32 mouse cellular contexts compared by ENCODE assay signal in genomic region chr1:172302311-172302710, GRCm38 (mm10). TPM values are rescaled to one million over a fixed set of nuclear protein-coding genes. Genes with fewer than 3 reads are reported as not detected.
DNase-seq lines count a peak whose midpoint lies in the region; ATAC-seq and TF ChIP-seq lines count a peak whose summit lies in the region.
"Had no signal": no experiment of that assay in that cellular context is flagged by ENCODE, and none has a peak within 500 bp of the region (broad histone marks: within the 10 kb centered on the region; RNA-seq: fewer than 3 reads in every experiment).

No protein-coding gene starts in this region.

- no peaks in the 10 kb centered on the region for H3K36me3 ChIP-seq in hindbrain, embryonic 15.5 days
- H3K36me3 ChIP-seq in hindbrain, embryonic 13.5 days, result no peaks in the 10 kb centered on the region
- no peaks in the 10 kb centered on the region for H3K36me3 ChIP-seq in liver, postnatal 0 days (replicated peaks; ENCODE audit: insufficient read depth, low read length)
- H3K36me3 ChIP-seq: embryonic facial prominence, embryonic 13.5 days; heart, embryonic 13.5 days had no signal

- H3K4me2 ChIP-seq in hindbrain, embryonic 15.5 days, result no peak overlapping the region
- H3K4me2 ChIP-seq in hindbrain, embryonic 13.5 days, result no peak overlapping the region
- no peak overlapping the region for H3K4me2 ChIP-seq in liver, postnatal 0 days (ENCODE audit: low read depth, low read length)
- H3K4me2 ChIP-seq: embryonic facial prominence, embryonic 13.5 days; forebrain, embryonic 13.5 days; heart, embryonic 13.5 days had no signal

- no peak for TF ChIP-seq CTCF in liver, postnatal 0 days (IDR thresholded peaks at IDR 0.05; ENCODE audit: low read depth)

- ATAC-seq in hindbrain, embryonic 15.5 days (ENCODE audit: low FRiP score, low read depth), result no peak
- no peak for ATAC-seq in hindbrain, embryonic 13.5 days (ENCODE audit: low FRiP score)
- peak; percentile 23; the same call in 1 of the 2 replicates for ATAC-seq in granulocyte monocyte progenitor cell, adult 5-6 weeks (replicated peaks; ENCODE audit: poor library complexity, severe bottlenecking)
- no peak for ATAC-seq in liver, postnatal 0 days
- ATAC-seq: forebrain, embryonic 13.5 days; intestine, postnatal 0 days; midbrain, embryonic 16.5 days had no signal

- no peak overlapping the region for H3K9ac ChIP-seq in hindbrain, embryonic 15.5 days
- H3K9ac ChIP-seq in hindbrain, embryonic 13.5 days, result no peak overlapping the region
- H3K9ac ChIP-seq in liver, postnatal 0 days (replicated peaks), result no peak overlapping the region
- H3K9ac ChIP-seq: embryonic facial prominence, embryonic 13.5 days; forebrain, embryonic 13.5 days; heart, embryonic 13.5 days had no signal

- no peaks in the 10 kb centered on the region for H3K27me3 ChIP-seq in hindbrain, embryonic 15.5 days
- peaks cover 8% of the 10 kb centered on the region for H3K27me3 ChIP-seq in hindbrain, embryonic 13.5 days
- H3K27me3 ChIP-seq in liver, postnatal 0 days (ENCODE audit: insufficient read depth, low read length), result no peaks in the 10 kb centered on the region
- H3K27me3 ChIP-seq: embryonic facial prominence, embryonic 13.5 days; forebrain, embryonic 13.5 days; heart, embryonic 13.5 days had no signal

- 55% methylated on average over 3 of the region's 3 CpGs for WGBS in hindbrain, embryonic 15.5 days
- 53% methylated on average over 3 of the region's 3 CpGs for WGBS in hindbrain, embryonic 13.5 days
- WGBS in liver, postnatal 0 days (ENCODE audit: insufficient replicate concordance), result 44% methylated on average over 3 of the region's 3 CpGs

- peaks cover 27% of the 10 kb centered on the region for H3K4me1 ChIP-seq in hindbrain, embryonic 15.5 days (replicated peaks)
- H3K4me1 ChIP-seq in hindbrain, embryonic 13.5 days (replicated peaks), result peaks cover 46% of the 10 kb centered on the region
- peaks cover 30% of the 10 kb centered on the region for H3K4me1 ChIP-seq in liver, postnatal 0 days (ENCODE audit: insufficient read depth)

- no peaks in the 10 kb centered on the region for H3K9me3 ChIP-seq in hindbrain, embryonic 15.5 days
- no peaks in the 10 kb centered on the region for H3K9me3 ChIP-seq in hindbrain, embryonic 13.5 days
- H3K9me3 ChIP-seq in liver, postnatal 0 days (ENCODE audit: low read length), result no peaks in the 10 kb centered on the region
- H3K9me3 ChIP-seq: embryonic facial prominence, embryonic 13.5 days; forebrain, embryonic 13.5 days; heart, embryonic 13.5 days had no signal

- TF ChIP-seq EP300 in liver, postnatal 0 days (IDR thresholded peaks at IDR 0.05; ENCODE audit: low read depth), result no peak

- H3K4me3 ChIP-seq in hindbrain, embryonic 15.5 days, result no peak overlapping the region
- H3K4me3 ChIP-seq in hindbrain, embryonic 13.5 days, result no peak overlapping the region
- H3K4me3 ChIP-seq in liver, postnatal 0 days (ENCODE audit: low read depth, low read length), result no peak overlapping the region
- H3K4me3 ChIP-seq: embryonic facial prominence, embryonic 13.5 days; erythroblast, embryonic 14.5 days; forebrain, embryonic 13.5 days; heart, adult 2 months; heart, embryonic 13.5 days; myocyte had no signal

- peak; percentile 27 for DNase-seq in 416B (ENCODE audit: low read depth)
- peak; percentile 20 to 21 for DNase-seq in B cell, adult 2 months
- no peak for DNase-seq in c-Kit-positive CD71-positive TER-119-positive erythroid progenitor cells, embryonic 14.5 days (ENCODE audit: low spot score)
- DNase-seq in right cerebral cortex, postnatal 4 days, result no peak
- no peak for DNase-seq in liver, postnatal 0 days
- DNase-seq: adrenal gland, postnatal 36 days; cerebellum, adult 11-12 months; cerebellum, postnatal 14 days; gastrocnemius, postnatal 14 days; heart, adult 2 months; heart, postnatal 14 days; kidney, postnatal 36 days had no signal

- H3K27ac ChIP-seq in hindbrain, embryonic 15.5 days (replicated peaks), result 0 out of 2 replicates have a peak overlapping the region, but pooled peaks have one; percentile 14
- H3K27ac ChIP-seq in hindbrain, embryonic 13.5 days, result no peak overlapping the region
- no peak overlapping the region for H3K27ac ChIP-seq in liver, postnatal 0 days (ENCODE audit: low read depth)
- H3K27ac ChIP-seq: embryonic facial prominence, embryonic 13.5 days; forebrain, embryonic 13.5 days; heart, adult 2 months had no signal

RNA-seq across cellular contexts. Expression of gene Atp1a2, which starts 4.4 kb away (rescaled TPM):
- 74.3 and 75.8 TPM in 2 replicates for polyA plus RNA-seq in hindbrain, embryonic 15.5 days (2015; fragmentation: Nextera tagmentation; extraction: Ambion mirVana)
- polyA plus RNA-seq in hindbrain, embryonic 13.5 days (2015; fragmentation: Nextera tagmentation; extraction: Ambion mirVana), result 41.5 and 42.3 TPM in 2 replicates
- total RNA-seq in granulocyte monocyte progenitor cell, adult 5-6 weeks (2014; fragmentation: Nextera tagmentation), result not detected in 2 replicates
- not detected in 2 replicates for total RNA-seq in granulocyte monocyte progenitor cell, adult 5-6 weeks (2017)
- 0.29 and 1.4 TPM in 2 replicates for polyA plus RNA-seq in liver, postnatal 0 days (2015; fragmentation: Nextera tagmentation; extraction: Ambion mirVana)
- total RNA-seq: megakaryocyte-erythroid progenitor cell, adult 5-6 weeks; neutrophil, adult 5-6 weeks had no signal
- polyA plus RNA-seq: erythroblast, embryonic 14.5 days had no signal

RNA-seq across cellular contexts. Expression of gene Kcnj9, which starts 26.8 kb away (rescaled TPM):
- polyA plus RNA-seq in hindbrain, embryonic 15.5 days (2015; fragmentation: Nextera tagmentation; extraction: Ambion mirVana), result 4.1 and 4.3 TPM in 2 replicates
- 2.2 and 2.5 TPM in 2 replicates for polyA plus RNA-seq in hindbrain, embryonic 13.5 days (2015; fragmentation: Nextera tagmentation; extraction: Ambion mirVana)
- total RNA-seq in granulocyte monocyte progenitor cell, adult 5-6 weeks (2014; fragmentation: Nextera tagmentation), result not detected in 2 replicates
- not detected in 2 replicates for total RNA-seq in granulocyte monocyte progenitor cell, adult 5-6 weeks (2017)
- polyA plus RNA-seq in liver, postnatal 0 days (2015; fragmentation: Nextera tagmentation; extraction: Ambion mirVana), result 0.07 TPM in 2 replicates
- total RNA-seq: gastrocnemius, postnatal 14 days; heart, adult 2 months; heart, postnatal 14 days; megakaryocyte-erythroid progenitor cell, adult 5-6 weeks; neutrophil, adult 5-6 weeks had no signal
- polyA plus RNA-seq: embryonic facial prominence, embryonic 13.5 days; heart, embryonic 13.5 days; kidney, embryonic 14.5 days; limb, embryonic 11.5 days had no signal

RNA-seq across cellular contexts. Expression of gene Kcnj10, which starts 38.7 kb away (rescaled TPM):
- polyA plus RNA-seq in hindbrain, embryonic 15.5 days (2015; fragmentation: Nextera tagmentation; extraction: Ambion mirVana), result 2.9 and 3.0 TPM in 2 replicates
- 1.6 and 1.7 TPM in 2 replicates for polyA plus RNA-seq in hindbrain, embryonic 13.5 days (2015; fragmentation: Nextera tagmentation; extraction: Ambion mirVana)
- total RNA-seq in granulocyte monocyte progenitor cell, adult 5-6 weeks (2014; fragmentation: Nextera tagmentation), result 0.32 TPM in 1 of 2 replicates, not detected in the other
- 0.46 TPM in 1 of 2 replicates, not detected in the other for total RNA-seq in granulocyte monocyte progenitor cell, adult 5-6 weeks (2017)
- polyA plus RNA-seq in liver, postnatal 0 days (2015; fragmentation: Nextera tagmentation; extraction: Ambion mirVana), result 0.17 and 0.19 TPM in 2 replicates
- total RNA-seq: neutrophil, adult 5-6 weeks had no signal
- polyA plus RNA-seq: erythroblast, embryonic 14.5 days; heart, embryonic 13.5 days; myocyte had no signal

RNA-seq across cellular contexts. Expression of gene Igsf8, which starts 40.9 kb away (rescaled TPM):
- polyA plus RNA-seq in hindbrain, embryonic 15.5 days (2015; fragmentation: Nextera tagmentation; extraction: Ambion mirVana), result 75.3 and 79.0 TPM in 2 replicates
- polyA plus RNA-seq in hindbrain, embryonic 13.5 days (2015; fragmentation: Nextera tagmentation; extraction: Ambion mirVana), result 104 and 112 TPM in 2 replicates
- total RNA-seq in granulocyte monocyte progenitor cell, adult 5-6 weeks (2014; fragmentation: Nextera tagmentation), result 53.7 and 58.4 TPM in 2 replicates
- 24.8 and 25.0 TPM in 2 replicates for total RNA-seq in granulocyte monocyte progenitor cell, adult 5-6 weeks (2017)
- 12.8 and 13.1 TPM in 2 replicates for polyA plus RNA-seq in liver, postnatal 0 days (2015; fragmentation: Nextera tagmentation; extraction: Ambion mirVana)

RNA-seq across cellular contexts. Expression of gene Atp1a4, which starts 44.1 kb away (rescaled TPM):
- 0.05 and 0.06 TPM in 2 replicates for polyA plus RNA-seq in hindbrain, embryonic 15.5 days (2015; fragmentation: Nextera tagmentation; extraction: Ambion mirVana)
- polyA plus RNA-seq in hindbrain, embryonic 13.5 days (2015; fragmentation: Nextera tagmentation; extraction: Ambion mirVana), result 0.06 TPM in 1 of 2 replicates, not detected in the other
- not detected in 2 replicates for total RNA-seq in granulocyte monocyte progenitor cell, adult 5-6 weeks (2014; fragmentation: Nextera tagmentation)
- not detected in 2 replicates for total RNA-seq in granulocyte monocyte progenitor cell, adult 5-6 weeks (2017)
- polyA plus RNA-seq in liver, postnatal 0 days (2015; fragmentation: Nextera tagmentation; extraction: Ambion mirVana), result 0.04 and 0.08 TPM in 2 replicates
- total RNA-seq: heart, adult 2 months; heart, postnatal 14 days; layer of hippocampus, postnatal 10 days; left cerebral cortex, adult 8-10 months; megakaryocyte-erythroid progenitor cell, adult 5-6 weeks; neutrophil, adult 5-6 weeks had no signal
- polyA plus RNA-seq: embryonic facial prominence, embryonic 13.5 days; erythroblast, embryonic 14.5 days; frontal cortex, adult 2 months; intestine, postnatal 0 days; kidney, embryonic 14.5 days; limb, embryonic 11.5 days; liver, embryonic 16.5 days; midbrain, embryonic 16.5 days; thymus, postnatal 0 days; urinary bladder, adult 2 months had no signal

Comparison
In these comparisons a context has a peak if more than half of its experiments do, and no peak if none do; other contexts are left out.
1. DNase-seq: peak in 416B (single experiment) and B cell, adult 2 months (2 of 2); none in c-Kit-positive CD71-positive TER-119-positive erythroid progenitor cells, embryonic 14.5 days (single experiment), right cerebral cortex, postnatal 4 days (single experiment) and liver, postnatal 0 days (single experiment).
2. RNA of gene Atp1a2, which starts 4.4 kb away (polyA plus RNA-seq): 74.3 to 75.8 TPM in hindbrain, embryonic 15.5 days and 41.5 to 42.3 TPM in hindbrain, embryonic 13.5 days; 0.29 to 1.4 TPM in liver, postnatal 0 days; every median in the first group is over 10 times any median in the second.